In the genomic region with DNA sequence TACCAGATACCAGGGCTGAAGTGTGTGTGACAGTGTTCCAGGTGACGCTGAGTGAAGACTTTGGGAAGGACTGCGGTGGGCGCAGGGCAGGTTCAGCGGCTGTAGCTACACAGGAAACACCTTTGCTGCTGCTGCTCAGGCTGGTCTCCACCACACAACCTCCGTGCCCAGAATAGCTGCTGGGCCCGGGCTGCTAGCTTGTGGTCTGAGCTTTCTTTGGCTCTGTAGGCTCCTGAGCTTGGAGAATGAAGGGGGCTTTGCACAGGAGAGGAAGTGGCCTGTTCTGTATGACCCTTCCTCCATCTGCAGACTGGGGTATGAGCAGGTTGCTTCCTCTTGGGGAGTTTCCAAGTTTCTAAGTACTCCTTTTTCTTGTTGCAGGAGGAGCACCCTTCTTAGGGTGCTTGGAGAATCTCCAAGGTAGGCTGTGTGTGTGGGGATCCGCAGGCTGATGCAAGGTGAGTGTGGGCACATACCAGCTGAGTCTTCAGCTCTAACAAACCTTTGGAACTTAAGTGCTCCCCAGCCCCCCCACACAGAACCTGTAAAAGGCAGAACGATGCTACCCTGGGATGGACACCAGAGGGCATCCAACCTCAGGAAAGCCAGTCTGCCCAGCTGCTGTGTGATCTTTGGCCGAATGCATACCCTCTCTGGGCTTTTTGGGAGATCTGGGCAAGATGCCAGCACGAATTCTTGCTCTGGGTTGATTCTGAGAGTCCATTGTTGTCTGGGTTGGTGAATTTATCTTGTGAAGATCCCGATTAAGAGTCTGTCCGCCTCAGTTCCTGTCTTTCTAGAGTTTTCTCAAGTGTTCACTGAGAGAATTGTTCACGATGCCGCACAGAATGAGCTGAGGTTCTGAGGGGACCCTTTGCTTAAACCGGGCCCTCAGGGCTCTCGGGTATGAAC, we compare ENCODE assay signal across 9 mouse cellular contexts.
DNase-seq lines count a peak whose midpoint lies in the region; ATAC-seq and TF ChIP-seq lines count a peak whose summit lies in the region.
"Had no signal": no experiment of that assay in that cellular context is flagged by ENCODE, and none has a peak within 500 bp of the region (broad histone marks: within the 10 kb centered on the region; RNA-seq: fewer than 3 reads in every experiment).

No protein-coding gene starts in this region.

- no peaks in the 10 kb centered on the region for H3K9me3 ChIP-seq in kidney, embryonic 15.5 days (replicated peaks)
- H3K9me3 ChIP-seq in forebrain, embryonic 13.5 days (replicated peaks), result no peaks in the 10 kb centered on the region
- no peaks in the 10 kb centered on the region for H3K9me3 ChIP-seq in midbrain, embryonic 14.5 days (ENCODE audit: control insufficient read depth, low read length)

- H3K4me1 ChIP-seq in kidney, adult 2 months (ENCODE audit: control insufficient read depth, insufficient read depth, low read length), result no peaks in the 10 kb centered on the region
- H3K4me1 ChIP-seq in kidney, embryonic 15.5 days, result peaks cover 27% of the 10 kb centered on the region
- H3K4me1 ChIP-seq in forebrain, embryonic 13.5 days, result peaks cover 33% of the 10 kb centered on the region
- H3K4me1 ChIP-seq in midbrain, embryonic 14.5 days (ENCODE audit: control insufficient read depth, insufficient read depth, low read length), result peaks cover 18% of the 10 kb centered on the region

- 70% methylated on average over 16 of the region's 16 CpGs for WGBS in kidney, adult 2 months
- WGBS in kidney, embryonic 15.5 days, result 72% methylated on average over 16 of the region's 16 CpGs
- 70% methylated on average over 16 of the region's 16 CpGs for WGBS in forebrain, embryonic 13.5 days
- 75% methylated on average over 16 of the region's 16 CpGs for WGBS in midbrain, embryonic 14.5 days

- TF ChIP-seq POLR2A in kidney, adult 2 months (IDR thresholded peaks at IDR 0.05; ENCODE audit: low read depth, low read length), result no peak

- no peak overlapping the region for H3K4me2 ChIP-seq in kidney, embryonic 15.5 days
- H3K4me2 ChIP-seq in forebrain, embryonic 13.5 days, result no peak overlapping the region
- H3K4me2 ChIP-seq in midbrain, embryonic 14.5 days (ENCODE audit: low read length), result no peak overlapping the region

- 0 out of 2 replicates have a peak, but pooled peaks have one; percentile 1 for TF ChIP-seq CTCF in kidney, adult 2 months (conservative IDR thresholded peaks at IDR 0.05; ENCODE audit: insufficient read depth, insufficient read length, low read depth, low read length)

- H3K27me3 ChIP-seq in kidney, adult 2 months (replicated peaks; ENCODE audit: control insufficient read depth, insufficient read depth, low read length), result no peaks in the 10 kb centered on the region
- peaks cover 63% of the 10 kb centered on the region for H3K27me3 ChIP-seq in kidney, embryonic 15.5 days
- no peaks in the 10 kb centered on the region for H3K27me3 ChIP-seq in forebrain, embryonic 13.5 days
- no peaks in the 10 kb centered on the region for H3K27me3 ChIP-seq in midbrain, embryonic 14.5 days (ENCODE audit: control insufficient read depth, insufficient read depth, low read length)

- H3K9ac ChIP-seq in kidney, embryonic 15.5 days, result no peak overlapping the region
- no peak overlapping the region for H3K9ac ChIP-seq in forebrain, embryonic 13.5 days
- no peak overlapping the region for H3K9ac ChIP-seq in midbrain, embryonic 14.5 days (replicated peaks; ENCODE audit: low read length)

- ATAC-seq in kidney, embryonic 15.5 days (replicated peaks; ENCODE audit: low FRiP score), result no peak
- ATAC-seq in forebrain, embryonic 13.5 days, result no peak
- no peak for ATAC-seq in midbrain, embryonic 14.5 days (ENCODE audit: low FRiP score, low TSS enrichment)
- no peak for ATAC-seq in erythroid progenitor cell, adult 5-6 weeks (replicated peaks; ENCODE audit: low FRiP score, poor library complexity, severe bottlenecking)
- ATAC-seq: Patski had no signal

- DNase-seq in kidney, adult 2 months, result no peak
- peak; percentile 43 for DNase-seq in T-cell, adult 2 months (ENCODE audit: low spot score)
- no peak for DNase-seq in midbrain, embryonic 14.5 days
- no peak for DNase-seq in heart, postnatal 4 days
- no peak for DNase-seq in cerebellum, adult 11-12 months

- no peaks in the 10 kb centered on the region for H3K36me3 ChIP-seq in kidney, adult 2 months (ENCODE audit: control insufficient read depth, insufficient read depth, low read length)
- H3K36me3 ChIP-seq in kidney, embryonic 15.5 days, result no peaks in the 10 kb centered on the region
- H3K36me3 ChIP-seq in forebrain, embryonic 13.5 days (ENCODE audit: poor library complexity, severe bottlenecking), result no peaks in the 10 kb centered on the region
- H3K36me3 ChIP-seq in midbrain, embryonic 14.5 days (ENCODE audit: control insufficient read depth, insufficient read depth, low read length), result no peaks in the 10 kb centered on the region

- no peak overlapping the region for H3K27ac ChIP-seq in kidney, adult 2 months (ENCODE audit: insufficient read depth, low read depth, low read length)
- H3K27ac ChIP-seq in kidney, embryonic 15.5 days, result no peak overlapping the region
- H3K27ac ChIP-seq in forebrain, embryonic 13.5 days, result peak overlapping the region; percentile 86
- H3K27ac ChIP-seq in midbrain, embryonic 14.5 days (replicated peaks; ENCODE audit: low read depth, low read length), result peak overlapping the region; percentile 73; the same call in 1 of the 2 replicates

- no peak overlapping the region for H3K4me3 ChIP-seq in kidney, adult 2 months (ENCODE audit: insufficient read depth, low read depth, low read length)
- no peak overlapping the region for H3K4me3 ChIP-seq in kidney, embryonic 15.5 days (replicated peaks)
- no peak overlapping the region for H3K4me3 ChIP-seq in forebrain, embryonic 13.5 days
- H3K4me3 ChIP-seq in midbrain, embryonic 14.5 days (replicated peaks; ENCODE audit: low read depth, low read length), result no peak overlapping the region

Comparison
In these comparisons a context has a peak if more than half of its experiments do, and no peak if none do; other contexts are left out.
1. H3K27ac ChIP-seq: peak in forebrain, embryonic 13.5 days (single experiment) and midbrain, embryonic 14.5 days (single experiment); none in kidney, adult 2 months (single experiment) and kidney, embryonic 15.5 days (single experiment).